Mouse (Mus musculus) thymus, postnatal 10 days (tissue): ENCODE results near the gene Ifi205.

Source experiments
- DNase-seq, 2 experiments: peaks; one replicate each; pipeline ENCODE4 v3.0.0; 2021; ENCODE audit warnings: low spot score in 2 of 2

Gene Ifi205

DNA sequence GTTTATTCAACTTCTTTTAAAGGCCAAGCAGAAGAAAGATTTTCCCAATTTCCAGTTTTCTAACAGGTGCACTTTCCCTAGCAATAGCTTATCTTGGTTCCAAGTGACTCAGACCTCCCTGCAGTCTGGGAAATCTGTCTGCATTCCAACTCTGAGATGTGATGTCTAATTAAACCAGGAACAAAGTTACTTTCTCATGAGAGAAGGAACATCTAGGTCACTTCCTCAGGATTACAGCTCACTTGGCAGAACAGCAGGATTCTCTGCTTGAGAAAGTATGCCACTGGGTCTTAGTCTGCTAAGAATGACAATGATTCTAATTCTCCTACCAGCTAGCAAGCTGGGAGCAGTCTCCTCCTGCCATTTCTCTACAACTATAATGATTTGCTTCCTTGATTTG is 58.5 kb downstream of the Ifi205 start:
- no peak for DNase-seq
